Mouse (Mus musculus) kidney, embryonic 14.5 days (tissue): ENCODE measurements around the gene Xpo6. TPM values are rescaled to one million over a fixed set of nuclear protein-coding genes. Genes with fewer than 3 reads are reported as not detected.

ENCODE experiments used
- polyA plus RNA-seq: library from polyadenylated mRNA; unstranded; fragments of >200 nt; fragmentation: Nextera tagmentation; extraction: Ambion mirVana; gene quantifications from 2 replicates; pipeline ENCODE4 v1.2.1, GENCODE M21; 2014

Gene Xpo6
- polyA plus RNA-seq, 1 experiment from 2014 or later = 77.9 TPM

Other genes starting within 250 kb of the Xpo6 start
- 0.50 and 0.51 TPM in 2 replicates for gene Gsg1l, start 118.1 kb downstream of the Xpo6 start, polyA plus RNA-seq
- 41.6 and 52.0 TPM in 2 replicates for gene Sbk1, start 72.1 kb upstream of the Xpo6 start, polyA plus RNA-seq
- gene Lat, start 169.1 kb upstream of the Xpo6 start, polyA plus RNA-seq = 1.9 and 2.9 TPM in 2 replicates
- gene Spns1, start 176.9 kb upstream of the Xpo6 start, polyA plus RNA-seq = 41.8 and 54.6 TPM in 2 replicates
- gene Nfatc2ip, start 196.2 kb upstream of the Xpo6 start, polyA plus RNA-seq = 2.8 and 4.1 TPM in 2 replicates
- not detected in 2 replicates for gene Cd19, start 214.4 kb upstream of the Xpo6 start, polyA plus RNA-seq
- 24.8 and 30.5 TPM in 2 replicates for gene Rabep2, start 228.3 kb upstream of the Xpo6 start, polyA plus RNA-seq